Comparison of ENCODE assay signal across 9 mouse cellular contexts in the genomic region with DNA sequence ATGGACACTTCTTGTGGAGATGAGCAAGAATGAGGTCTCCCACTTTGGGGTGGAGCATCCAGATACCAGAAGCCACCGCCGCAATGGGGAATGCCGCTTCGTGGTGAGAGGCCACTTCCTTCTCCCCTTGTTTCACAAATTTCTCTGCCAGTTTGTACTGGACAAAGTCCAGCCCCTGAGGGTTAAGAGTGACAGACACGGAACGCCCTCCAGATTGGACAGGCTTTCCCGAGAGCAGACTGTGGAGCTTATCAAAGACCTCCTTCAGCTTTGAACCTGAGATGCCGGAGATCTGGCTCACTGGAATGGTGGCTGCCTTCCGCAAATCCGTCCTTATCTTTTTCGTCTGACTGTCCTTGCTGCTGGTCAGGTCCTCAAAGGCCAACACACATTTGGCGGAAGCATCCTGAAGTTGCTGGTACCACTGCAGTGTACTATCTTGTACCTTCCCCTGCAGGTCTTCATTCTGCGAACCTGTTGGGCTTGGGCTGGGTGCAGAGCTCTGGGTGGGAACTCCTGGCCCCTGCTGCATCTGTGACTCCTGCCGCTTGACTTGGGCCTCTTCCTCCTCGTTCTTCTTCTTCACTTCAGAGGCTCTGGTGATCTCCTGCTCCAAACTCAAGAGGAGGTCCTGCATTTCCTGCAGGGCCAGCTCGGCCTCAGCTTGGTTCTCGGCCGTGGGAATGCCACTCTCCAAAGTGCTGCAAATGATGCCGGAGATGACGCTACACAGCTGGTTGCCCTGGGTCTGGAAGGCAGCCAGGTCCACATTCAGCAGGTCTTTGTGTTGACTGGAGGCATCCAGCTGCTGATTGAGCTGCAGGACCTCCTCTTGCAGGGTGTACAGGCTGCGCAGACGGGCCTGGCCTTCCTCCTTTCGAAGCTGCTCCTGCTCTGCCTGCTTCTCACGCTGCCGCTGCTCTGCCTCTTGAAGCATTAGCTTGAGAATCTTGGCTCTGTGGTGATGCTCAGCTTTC. TPM values are rescaled to one million over a fixed set of nuclear protein-coding genes. Genes with fewer than 3 reads are reported as not detected.
DNase-seq lines count a peak whose midpoint lies in the region.
"Had no signal": no experiment of that assay in that cellular context is flagged by ENCODE, and none has a peak within 500 bp of the region (broad histone marks: within the 10 kb centered on the region; RNA-seq: fewer than 3 reads in every experiment).

No protein-coding gene starts in this region.

- intact Hi-C loops in left cerebral cortex, postnatal 4 days (cut with DNase I) = loop anchor here (10.0 kb wide), 1 partner anchor 121 kb away; no protein-coding TSS in a partner anchor
- intact Hi-C loops in heart, postnatal 14 days (cut with DNase I) = no loop called here

- DNase-seq in left cerebral cortex, postnatal 4 days = peak; percentile 15
- DNase-seq in left cerebral cortex, adult 8-10 months (ENCODE audit: low spot score in 2 of 2) = no peak
- DNase-seq in heart, postnatal 14 days = peak; percentile 10 to 16
- peak; percentile 35 for DNase-seq in lung, postnatal 14 days
- DNase-seq in thymus, postnatal 14 days = peak; percentile 31
- no peak for DNase-seq in layer of hippocampus, postnatal 36 days
- no peak for DNase-seq in urinary bladder, postnatal 10 days (ENCODE audit: low spot score)
- DNase-seq in right cerebral cortex, postnatal 14 days = no peak
- DNase-seq: kidney, adult 18-20 months had no signal

RNA-seq across cellular contexts. Expression of a gene that starts 43.6 kb away (rescaled TPM):
- 100 to 1,000 TPM; 139 to 153 TPM for total RNA-seq in left cerebral cortex, postnatal 4 days (2021)
- total RNA-seq in left cerebral cortex, adult 8-10 months (2022) = 100 to 1,000 TPM; 121 to 151 (median 142) TPM
- 100 to 1,000 TPM; 116 to 123 TPM for total RNA-seq in heart, postnatal 14 days (2021)
- 100 to 1,000 TPM; 124 to 125 TPM for total RNA-seq in layer of hippocampus, postnatal 36 days (2021)

Comparison
In these comparisons a context has a peak if more than half of its experiments do, and no peak if none do; other contexts are left out.
1. DNase-seq: peak in left cerebral cortex, postnatal 4 days (single experiment), heart, postnatal 14 days (2 of 2), lung, postnatal 14 days (single experiment) and thymus, postnatal 14 days (single experiment); none in left cerebral cortex, adult 8-10 months (0 of 2), layer of hippocampus, postnatal 36 days (0 of 2), urinary bladder, postnatal 10 days (single experiment) and right cerebral cortex, postnatal 14 days (single experiment).